Mouse (Mus musculus) midbrain, embryonic 13.5 days (tissue): ENCODE results near the gene Sell. TPM values are rescaled to one million over a fixed set of nuclear protein-coding genes. Genes with fewer than 3 reads are reported as not detected.

ENCODE experiments used
- ATAC-seq: fragments of 200-750 bp; cut with Nextera tagmentation; 2 replicates; pipeline ENCODE4 v1.8.0; 2017; ENCODE audit warnings: mild to moderate bottlenecking, moderate TSS enrichment, moderate library complexity
- H3K27ac ChIP-seq: fragments of 300-500 bp; sonication (generic); 2 replicates; pipeline ENCODE4 v1.5.1; 2015; ENCODE audit warnings: inconsistent platforms, mild to moderate bottlenecking, moderate library complexity
- H3K27me3 ChIP-seq: fragments of 300-500 bp; sonication (generic); 2 replicates; pipeline ENCODE4 v1.6.1; 2015; ENCODE audit warnings: mild to moderate bottlenecking, inconsistent platforms
- H3K36me3 ChIP-seq: fragments of 300-500 bp; sonication (generic); 2 replicates; pipeline ENCODE4 v1.6.1; 2015; ENCODE audit warnings: mild to moderate bottlenecking, inconsistent platforms
- H3K4me1 ChIP-seq: fragments of 300-500 bp; sonication (generic); replicated peaks from 2 replicates; pipeline ENCODE4 v1.6.1; 2015; ENCODE audit warnings: inconsistent platforms
- H3K4me2 ChIP-seq: fragments of 300-500 bp; sonication (generic); replicated peaks from 2 replicates; pipeline ENCODE4 v1.6.1; 2015; ENCODE audit warnings: moderate library complexity, mild to moderate bottlenecking, inconsistent platforms
- H3K4me3 ChIP-seq: fragments of 300-500 bp; sonication (generic); replicated peaks from 2 replicates; pipeline ENCODE4 v1.5.1; 2015; ENCODE audit warnings: mild to moderate bottlenecking, inconsistent platforms
- H3K9ac ChIP-seq: fragments of 300-500 bp; sonication (generic); replicated peaks from 2 replicates; pipeline ENCODE4 v1.6.1; 2015; ENCODE audit warnings: mild to moderate bottlenecking, inconsistent platforms
- H3K9me3 ChIP-seq: fragments of 300-500 bp; sonication (generic); 2 replicates; pipeline ENCODE4 v1.6.1; 2016; ENCODE audit warnings: mild to moderate bottlenecking, inconsistent platforms
- WGBS: fragments of 180-500 bp; shearing (Covaris S2); methylation state at CpG from one replicate; pipeline ENCODE4 v1.1.7; 2015; 5-methylcytosine and 5-hydroxymethylcytosine counted together
- polyA plus RNA-seq: library from polyadenylated mRNA; unstranded; fragments of >200 nt; fragmentation: Nextera tagmentation; extraction: Ambion mirVana; gene quantifications from 2 replicates; pipeline ENCODE4 v1.2.1, GENCODE M21; 2015

Gene Sell
- polyA plus RNA-seq, 1 experiment from 2014 or later: not detected

- H3K36me3 ChIP-seq: no peaks in the 10 kb centered on the region
- H3K27me3 ChIP-seq: no peaks in the 10 kb centered on the region
- 78% methylated on average over 8 of the region's 8 CpGs for WGBS
- ATAC-seq: no peak
- no peak within 1 kb of the TSS for H3K27ac ChIP-seq
- H3K4me2 ChIP-seq: no peak within 1 kb of the TSS
- no peak within 1 kb of the TSS for H3K4me3 ChIP-seq
- no peak within 1 kb of the TSS for H3K9ac ChIP-seq
- no peaks in the 10 kb centered on the region for H3K9me3 ChIP-seq
- H3K4me1 ChIP-seq: no peaks in the 10 kb centered on the region
Observed at GRCm38 (mm10) chr1:164114947-164115493, 53.2 kb downstream of the Sell start, which contains the start of gene Selp. TSS of gene Selp (plus strand) at chr1:164115264.

- Histone ChIP-seq H3K4me3 (no peak overlapping the region), H3K36me3 (no peaks in the 10 kb centered on the region), H3K27ac (no peak overlapping the region), H3K9ac (no peak overlapping the region), H3K4me2 (no peak overlapping the region), H3K9me3 (no peaks in the 10 kb centered on the region), H3K4me1 (no peaks in the 10 kb centered on the region), H3K27me3 (no peaks in the 10 kb centered on the region)
- 74% methylated on average over 6 of the region's 6 CpGs for WGBS
- no peak for ATAC-seq
Observed at GRCm38 (mm10) chr1:164115647-164116046, 53.9 kb downstream of the Sell start.

GRCm38 (mm10) chr1:164117869-164118268, 56.1 kb downstream of the Sell start:
- Histone ChIP-seq H3K4me2 (no peak overlapping the region), H3K4me1 (no peaks in the 10 kb centered on the region), H3K9ac (no peak overlapping the region), H3K27me3 (no peaks in the 10 kb centered on the region), H3K27ac (no peak overlapping the region), H3K36me3 (no peaks in the 10 kb centered on the region), H3K9me3 (no peaks in the 10 kb centered on the region), H3K4me3 (no peak overlapping the region)
- no peak for ATAC-seq
- 94% methylated on average over 6 of the region's 6 CpGs for WGBS

- H3K4me1 ChIP-seq: no peaks in the 10 kb centered on the region
- H3K36me3 ChIP-seq: no peaks in the 10 kb centered on the region
- no peaks in the 10 kb centered on the region for H3K27me3 ChIP-seq
- H3K9me3 ChIP-seq: no peaks in the 10 kb centered on the region
- H3K9ac ChIP-seq: no peak overlapping the region
- H3K4me2 ChIP-seq: no peak overlapping the region
- no peak overlapping the region for H3K27ac ChIP-seq
- 80% methylated on average over 3 of the region's 3 CpGs for WGBS
- no peak for ATAC-seq
- H3K4me3 ChIP-seq: no peak overlapping the region
Observed at GRCm38 (mm10) chr1:164119892-164120776, 58.4 kb downstream of the Sell start.

GRCm38 (mm10) chr1:164120777-164121158, 59.0 kb downstream of the Sell start:
- no peak overlapping the region for H3K27ac ChIP-seq
- H3K9me3 ChIP-seq: no peaks in the 10 kb centered on the region
- no peak overlapping the region for H3K9ac ChIP-seq
- ATAC-seq: no peak
- 93% methylated on average over 3 of the region's 3 CpGs for WGBS
- H3K4me1 ChIP-seq: no peaks in the 10 kb centered on the region
- no peak overlapping the region for H3K4me2 ChIP-seq
- no peak overlapping the region for H3K4me3 ChIP-seq
- no peaks in the 10 kb centered on the region for H3K27me3 ChIP-seq
- no peaks in the 10 kb centered on the region for H3K36me3 ChIP-seq

GRCm38 (mm10) chr1:164123836-164124235, 62.1 kb downstream of the Sell start:
- H3K27ac ChIP-seq: no peak overlapping the region
- no peak overlapping the region for H3K9ac ChIP-seq
- H3K27me3 ChIP-seq: no peaks in the 10 kb centered on the region
- H3K4me3 ChIP-seq: no peak overlapping the region
- H3K4me1 ChIP-seq: no peaks in the 10 kb centered on the region
- H3K36me3 ChIP-seq: no peaks in the 10 kb centered on the region
- no peaks in the 10 kb centered on the region for H3K9me3 ChIP-seq
- no peak for ATAC-seq
- WGBS: 87% methylated on average over 3 of the region's 3 CpGs
- H3K4me2 ChIP-seq: no peak overlapping the region

- Histone ChIP-seq H3K4me3 (no peak overlapping the region), H3K4me1 (no peaks in the 10 kb centered on the region), H3K27me3 (no peaks in the 10 kb centered on the region), H3K9ac (no peak overlapping the region), H3K9me3 (no peaks in the 10 kb centered on the region), H3K4me2 (no peak overlapping the region), H3K36me3 (no peaks in the 10 kb centered on the region), H3K27ac (no peak overlapping the region)
- no peak for ATAC-seq
- 76% methylated on average over 3 of the region's 3 CpGs for WGBS
Observed at GRCm38 (mm10) chr1:164130013-164130412, 68.2 kb downstream of the Sell start.

- H3K4me1 ChIP-seq: no peaks in the 10 kb centered on the region
- H3K36me3 ChIP-seq: no peaks in the 10 kb centered on the region
- no peak overlapping the region for H3K9ac ChIP-seq
- no peak overlapping the region for H3K4me3 ChIP-seq
- no peak overlapping the region for H3K4me2 ChIP-seq
- no peak overlapping the region for H3K27ac ChIP-seq
- no peak for ATAC-seq
- WGBS: 82% methylated on average over 1 of the region's 1 CpGs
- no peaks in the 10 kb centered on the region for H3K27me3 ChIP-seq
- H3K9me3 ChIP-seq: no peaks in the 10 kb centered on the region
Observed at GRCm38 (mm10) chr1:164132609-164133008, 70.8 kb downstream of the Sell start.

Other genes with a start within 250 kb of the Sell start
- 16.1 and 20.7 TPM in 2 replicates for gene Scyl3, start 132.9 kb upstream of the Sell start, polyA plus RNA-seq
- 11.0 and 11.2 TPM in 2 replicates for gene BC055324, start 67.2 kb upstream of the Sell start, polyA plus RNA-seq
- 8.0 and 10.5 TPM in 2 replicates for gene Mettl18, start 67.1 kb upstream of the Sell start, polyA plus RNA-seq
- gene Sele, start 13.7 kb upstream of the Sell start, polyA plus RNA-seq: not detected in 2 replicates
- 0.04 TPM in 1 of 2 replicates, not detected in the other for gene Selp, start 53.3 kb downstream of the Sell start, polyA plus RNA-seq
- 0.07 and 0.08 TPM in 2 replicates for gene F5, start 89.9 kb downstream of the Sell start, polyA plus RNA-seq
- gene Slc19a2, start 187.1 kb downstream of the Sell start, polyA plus RNA-seq: 7.0 and 7.7 TPM in 2 replicates
- gene Ccdc181, start 213.6 kb downstream of the Sell start, polyA plus RNA-seq: 20.0 and 22.7 TPM in 2 replicates
- gene Nme7, start 242.1 kb downstream of the Sell start, polyA plus RNA-seq: 32.1 and 38.8 TPM in 2 replicates
- gene Blzf1, start 245.5 kb downstream of the Sell start, polyA plus RNA-seq: 30.7 and 31.3 TPM in 2 replicates